Mouse (Mus musculus): ENCODE data around the gene Arl1.

- no peak for TF ChIP-seq CTCF (conservative IDR thresholded peaks at IDR 0.05; ENCODE audit: low read length)
- TF ChIP-seq POU5F1 (IDR thresholded peaks at IDR 0.05; ENCODE audit: borderline replicate concordance, low read length), result no peak
- TF ChIP-seq NANOG (IDR thresholded peaks at IDR 0.05; ENCODE audit: borderline replicate concordance, low read length), result peak; percentile 79
Observed at GRCm38 (mm10) chr10:88708671-88709523, 21.8 kb upstream of the Arl1 start.
